Mouse (Mus musculus): ENCODE data around the gene AC161166.1.
"Not testable (repeated sequence)": the region's sequence is repeated elsewhere in the genome, so short reads cannot be mapped to it uniquely, and the experiment has no call there.

AC161166.1 gene

GRCm38 (mm10) chr7:24485481-24485880 lies 26.8 kb downstream of the AC161166.1 start:
- DNase-seq (ENCODE audit: low read depth) = no peak

GRCm38 (mm10) chr7:24483291-24483690 lies 29.0 kb downstream of the AC161166.1 start:
- not testable (repeated sequence) for DNase-seq (ENCODE audit: low read depth)

GRCm38 (mm10) chr7:24482208-24483020 lies 29.8 kb downstream of the AC161166.1 start:
- DNase-seq (ENCODE audit: low read depth) = no peak

DNA sequence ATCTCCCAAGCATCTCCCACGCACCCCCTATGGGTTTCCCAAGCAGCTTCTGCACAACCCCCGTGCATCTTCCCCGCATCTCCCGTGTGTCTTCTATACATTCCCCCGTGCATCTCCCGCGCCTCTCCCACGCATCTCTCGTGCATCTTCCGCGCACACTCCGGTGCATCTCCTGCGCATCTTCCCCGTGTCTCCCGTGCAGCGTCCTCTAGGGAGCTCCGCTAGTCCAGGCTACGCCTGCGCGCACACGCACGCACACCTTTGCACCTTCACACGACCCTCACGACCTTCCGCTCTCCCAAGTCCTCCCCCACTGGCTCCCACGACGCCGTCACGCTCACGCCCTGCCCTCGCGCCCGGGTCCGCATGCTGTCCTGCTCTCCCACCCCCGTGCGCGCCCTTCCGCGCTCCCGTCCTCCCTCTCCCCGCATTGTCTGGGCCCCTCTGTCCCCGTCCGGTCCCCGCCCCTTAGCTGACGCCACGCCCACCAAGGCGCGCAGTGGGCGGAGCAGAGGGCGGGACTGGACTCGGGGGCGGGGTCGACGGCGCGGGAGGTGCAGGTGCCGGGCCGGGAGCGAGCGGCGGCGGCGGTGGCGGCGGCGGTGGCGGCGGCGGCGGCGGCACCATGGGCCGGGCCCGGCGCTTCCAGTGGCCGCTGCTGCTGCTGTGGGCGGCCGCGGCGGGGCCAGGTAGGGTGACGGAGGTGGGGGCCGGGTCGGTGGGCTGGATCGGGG lies 30.6 kb downstream of the AC161166.1 start, which contains the start of gene Cadm4:
TSS of gene Cadm4 (plus strand) at position 550 of the 734 bp plus-strand sequence.
- DNase-seq (ENCODE audit: low read depth) = no peak

- DNase-seq (ENCODE audit: low read depth) = no peak
Observed at GRCm38 (mm10) chr7:24480986-24481473, 31.2 kb downstream of the AC161166.1 start.

DNA sequence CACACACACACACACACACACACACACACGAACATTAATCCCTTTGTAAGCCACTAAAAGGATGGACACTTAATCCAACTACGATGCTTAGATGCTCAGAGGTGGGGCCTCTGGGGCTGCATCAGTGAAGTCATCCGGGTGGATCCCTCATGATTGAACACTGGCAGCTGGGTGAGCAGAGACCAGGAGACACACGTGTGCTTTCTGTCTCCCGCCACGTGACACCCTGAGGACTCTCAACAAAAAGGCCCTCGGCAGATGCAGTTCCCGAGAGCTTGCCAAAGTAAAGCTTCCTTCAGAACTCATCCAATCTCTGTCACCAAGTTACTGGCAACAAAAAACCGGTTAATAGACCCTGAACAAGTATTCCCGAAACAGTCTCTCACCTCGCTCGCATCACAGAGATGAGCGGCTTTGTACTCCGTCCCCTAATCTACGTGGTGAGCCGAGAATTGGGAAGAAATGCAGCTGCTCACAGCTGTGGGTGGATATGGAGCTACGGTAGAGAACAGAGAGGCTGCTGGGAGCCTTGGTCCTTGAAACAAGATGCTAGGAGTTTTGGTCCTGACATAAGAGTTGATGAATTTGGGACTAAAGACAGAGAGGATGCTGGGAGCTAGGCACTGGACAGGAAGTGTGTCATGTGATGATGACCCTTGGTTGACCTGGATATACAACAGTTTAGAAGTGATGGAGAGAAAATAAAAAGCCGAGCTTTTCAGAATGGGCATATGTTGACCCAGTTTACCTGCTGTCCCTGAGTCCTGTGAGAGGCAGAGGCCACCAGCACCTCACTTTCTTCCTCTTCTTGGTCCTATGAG lies 31.9 kb downstream of the AC161166.1 start:
- DNase-seq (ENCODE audit: low read depth) = no peak

GRCm38 (mm10) chr7:24479685-24480084 lies 32.6 kb downstream of the AC161166.1 start:
- DNase-seq (ENCODE audit: low read depth) = no peak

- no peak for DNase-seq (ENCODE audit: low read depth)
Observed at GRCm38 (mm10) chr7:24478911-24479310, 33.3 kb downstream of the AC161166.1 start.

DNA sequence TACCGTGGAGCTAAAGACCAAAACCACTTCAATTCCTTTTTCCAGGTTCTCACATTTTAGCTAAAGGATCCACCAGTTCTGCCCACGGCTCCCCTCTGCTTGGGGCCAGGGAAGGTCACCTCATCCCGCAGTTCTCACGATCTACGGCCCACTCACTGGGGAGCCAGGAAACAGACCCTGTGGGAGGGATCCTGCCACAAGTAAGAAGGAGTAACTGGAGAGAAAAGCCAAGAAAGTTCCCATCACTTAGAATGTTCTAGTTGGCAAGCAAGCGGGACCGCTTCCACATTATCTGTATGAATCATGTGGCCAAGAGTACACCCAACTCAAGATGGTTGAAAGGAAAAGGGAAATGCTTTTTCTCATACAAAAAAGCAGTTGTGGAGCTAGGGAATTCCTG lies 35.4 kb downstream of the AC161166.1 start:
- no peak for DNase-seq (ENCODE audit: low read depth)

- no peak for DNase-seq (ENCODE audit: low read depth)
Observed at GRCm38 (mm10) chr7:24476338-24476737, 35.9 kb downstream of the AC161166.1 start.

- no peak for DNase-seq (ENCODE audit: low read depth)
Observed at GRCm38 (mm10) chr7:24474811-24475506, 37.3 kb downstream of the AC161166.1 start.

DNA sequence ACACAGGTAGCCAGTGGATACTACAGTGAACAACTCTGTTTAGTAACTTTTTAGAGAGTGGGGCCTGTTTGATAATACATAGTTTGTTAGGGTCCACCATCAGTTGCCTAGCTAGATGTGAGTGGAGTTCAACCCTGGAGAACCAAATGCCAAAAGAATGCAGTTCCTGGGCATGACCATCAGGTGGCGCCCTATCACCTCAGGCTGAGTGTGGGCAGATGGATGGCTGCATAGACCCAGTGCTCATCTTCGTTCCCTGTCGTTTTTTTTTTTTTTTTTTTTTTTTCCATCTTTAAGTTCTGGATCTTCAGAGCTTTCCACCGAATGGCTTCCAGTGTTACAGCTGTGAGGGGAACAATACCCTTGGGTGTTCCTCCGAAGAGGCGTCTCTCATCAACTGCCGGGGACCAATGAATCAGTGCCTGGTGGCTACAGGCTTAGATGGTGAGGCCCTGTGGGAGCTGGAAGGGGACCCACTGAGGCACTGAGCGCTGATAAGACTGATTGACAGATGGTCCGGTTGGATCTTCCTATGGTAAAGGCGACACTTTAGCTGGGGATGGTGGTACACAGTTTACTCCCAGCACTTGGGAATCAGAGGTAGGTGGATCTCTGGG lies 38.2 kb downstream of the AC161166.1 start:
- no peak for DNase-seq (ENCODE audit: low read depth)

DNA sequence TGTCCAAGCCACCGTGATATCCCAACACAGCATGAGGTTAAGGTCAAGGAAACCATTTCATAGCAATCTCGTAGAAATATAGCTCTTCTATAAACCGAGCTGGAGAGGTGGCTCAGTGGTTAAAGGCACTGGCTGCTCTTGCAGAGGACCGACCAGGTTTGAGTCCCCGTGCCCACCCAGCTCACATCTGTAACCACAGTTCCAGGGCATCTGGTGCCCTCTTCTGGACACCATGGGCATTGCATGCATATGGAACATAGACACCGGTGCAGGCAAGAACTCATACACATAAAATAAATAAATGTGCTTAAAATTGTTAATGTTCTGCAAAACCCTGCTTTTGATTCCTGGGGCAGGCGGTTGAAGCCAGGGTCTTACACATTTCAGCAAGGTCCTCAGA lies 39.3 kb downstream of the AC161166.1 start:
- DNase-seq (ENCODE audit: low read depth) = no peak

GRCm38 (mm10) chr7:24472442-24472841 lies 39.8 kb downstream of the AC161166.1 start:
- DNase-seq (ENCODE audit: low read depth) = no peak

GRCm38 (mm10) chr7:24470356-24470755 lies 41.9 kb downstream of the AC161166.1 start:
- DNase-seq (ENCODE audit: low read depth) = peak; percentile 93

- no peak for DNase-seq (ENCODE audit: low read depth)
Observed at GRCm38 (mm10) chr7:24469126-24469525, 43.1 kb downstream of the AC161166.1 start.

- DNase-seq (ENCODE audit: low read depth) = no peak
Observed at GRCm38 (mm10) chr7:24467886-24468285, 44.4 kb downstream of the AC161166.1 start.

DNA sequence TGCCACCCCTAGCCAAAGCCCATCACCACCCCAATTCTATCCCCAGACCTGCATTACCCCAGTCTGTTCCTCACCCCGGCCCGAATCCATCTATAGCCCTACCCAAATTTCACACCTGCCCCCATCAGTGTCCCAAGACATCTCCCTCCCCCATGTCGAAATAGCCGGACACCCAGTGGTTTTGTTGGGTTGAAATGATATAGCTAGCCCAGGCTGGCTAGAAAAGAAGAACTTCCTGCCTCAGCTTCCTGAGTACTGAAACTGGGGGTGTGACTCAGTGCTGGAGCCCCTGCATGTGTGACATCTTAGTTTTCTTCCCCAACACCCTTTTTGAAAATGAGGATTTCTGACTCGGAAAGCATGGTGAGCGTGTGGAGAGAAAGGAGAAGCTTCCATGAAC lies 45.4 kb downstream of the AC161166.1 start:
- no peak for DNase-seq (ENCODE audit: low read depth)

DNA sequence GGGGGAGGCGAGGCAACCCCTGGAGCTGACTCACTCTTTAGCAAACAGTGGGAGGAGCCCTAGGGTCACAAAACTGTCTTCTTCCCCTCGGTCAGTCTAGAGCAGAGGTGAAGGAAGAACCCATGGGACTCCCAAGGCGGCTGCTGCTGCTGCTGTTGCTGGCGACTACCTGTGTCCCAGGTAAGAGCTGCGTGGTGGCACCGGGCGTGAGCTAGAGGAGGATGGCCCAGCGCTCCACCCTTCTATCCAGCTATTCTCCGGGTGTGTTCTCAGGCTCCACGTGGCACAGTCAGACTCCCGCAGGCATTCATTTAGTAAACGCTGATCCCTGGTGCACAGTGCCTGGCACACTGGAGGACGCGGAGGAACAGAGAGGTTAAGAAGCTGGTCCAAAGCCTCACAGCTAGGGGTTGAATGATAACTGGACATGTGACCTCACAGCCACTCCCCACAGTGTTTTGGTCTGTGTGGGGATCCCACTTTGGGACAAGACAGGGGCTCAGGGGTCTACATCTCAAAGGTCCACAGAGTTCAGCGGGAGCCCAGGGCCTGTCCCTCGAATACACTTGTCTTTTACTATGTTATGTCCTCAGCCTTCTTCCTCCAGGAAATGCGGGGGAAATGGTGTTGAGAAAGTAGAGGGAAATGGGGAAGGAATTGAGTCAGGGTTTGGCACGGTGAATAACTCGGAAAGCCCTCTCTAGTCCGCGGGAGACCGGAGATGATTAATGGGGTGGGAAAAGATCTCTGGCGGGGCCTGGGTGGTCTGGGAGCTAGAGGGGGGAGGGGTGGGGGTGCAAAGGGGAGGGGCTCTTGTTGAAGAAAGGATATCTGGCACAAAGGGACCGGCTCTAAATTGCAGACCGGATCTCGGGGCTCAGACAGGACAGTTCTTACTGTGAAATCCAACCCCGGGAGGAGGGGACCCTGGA lies 49.6 kb downstream of the AC161166.1 start, which contains the start of gene Plaur:
TSS of gene Plaur (plus strand) at position 97 of the 932 bp plus-strand sequence.
- no peak for DNase-seq (ENCODE audit: low read depth)
